Mouse (Mus musculus): ENCODE measurements around the gene Aym1. TPM values are rescaled to one million over a fixed set of nuclear protein-coding genes. Genes with fewer than 3 reads are reported as not detected.

Aym1 gene
- total RNA-seq, 2 experiments from 2014 or later: not detected

DNA sequence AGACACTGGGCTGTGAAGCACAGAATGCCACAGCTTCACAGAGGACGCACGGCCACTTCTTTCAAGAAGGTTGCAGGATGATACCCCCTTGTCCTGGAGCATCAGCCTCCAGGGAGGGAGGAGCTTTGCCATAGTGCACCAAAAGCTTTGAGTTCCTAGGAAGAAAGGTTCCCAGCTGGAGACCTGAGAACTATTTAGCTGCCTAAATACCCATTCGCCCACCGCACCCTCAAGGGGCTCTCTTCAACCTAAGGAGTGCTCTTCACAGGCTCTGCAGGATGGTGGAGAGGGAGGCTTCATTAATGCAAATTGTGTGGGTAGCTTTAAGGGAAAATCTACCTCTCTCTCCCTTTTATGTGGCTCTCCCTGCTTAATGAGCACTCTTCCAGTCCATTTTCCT is 25.5 kb downstream of the Aym1 start:
- intact Hi-C loops (cut with DNase I): no loop called here
- DNase-seq (ENCODE audit: low spot score in 2 of 2): no peak

DNA sequence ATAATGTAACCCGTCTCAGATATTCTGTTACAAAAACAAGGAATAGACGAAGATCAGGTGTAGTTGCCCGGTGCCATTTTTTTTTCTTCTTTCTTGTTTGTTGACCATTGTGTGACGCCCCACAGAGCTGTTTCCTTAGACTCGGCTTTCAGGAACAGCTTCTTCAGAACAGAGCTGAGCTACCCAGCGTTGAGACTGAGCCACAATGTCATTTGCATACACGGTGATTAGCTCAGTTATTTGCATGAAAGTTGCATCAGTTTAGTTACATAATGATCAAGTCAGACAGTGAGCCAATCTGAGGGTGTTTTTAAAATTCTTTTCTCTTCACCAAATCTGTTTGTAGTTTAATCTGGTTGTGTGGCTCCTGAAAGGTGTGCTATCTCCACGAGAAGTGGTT is 36.7 kb downstream of the Aym1 start:
- intact Hi-C loops (cut with DNase I): loop anchor here (5.0 kb wide), 1 partner anchor 99 kb away; the partner anchor contains the start of gene Wscd2
- DNase-seq (ENCODE audit: low spot score in 2 of 2): no peak

- intact Hi-C loops (cut with DNase I): loop anchor here (5.0 kb wide), 1 partner anchor 196 kb away; no protein-coding TSS in a partner anchor
These were observed 39.3 kb downstream of the Aym1 start for GRCm38 (mm10) chr5:113396286-113396934.

DNA sequence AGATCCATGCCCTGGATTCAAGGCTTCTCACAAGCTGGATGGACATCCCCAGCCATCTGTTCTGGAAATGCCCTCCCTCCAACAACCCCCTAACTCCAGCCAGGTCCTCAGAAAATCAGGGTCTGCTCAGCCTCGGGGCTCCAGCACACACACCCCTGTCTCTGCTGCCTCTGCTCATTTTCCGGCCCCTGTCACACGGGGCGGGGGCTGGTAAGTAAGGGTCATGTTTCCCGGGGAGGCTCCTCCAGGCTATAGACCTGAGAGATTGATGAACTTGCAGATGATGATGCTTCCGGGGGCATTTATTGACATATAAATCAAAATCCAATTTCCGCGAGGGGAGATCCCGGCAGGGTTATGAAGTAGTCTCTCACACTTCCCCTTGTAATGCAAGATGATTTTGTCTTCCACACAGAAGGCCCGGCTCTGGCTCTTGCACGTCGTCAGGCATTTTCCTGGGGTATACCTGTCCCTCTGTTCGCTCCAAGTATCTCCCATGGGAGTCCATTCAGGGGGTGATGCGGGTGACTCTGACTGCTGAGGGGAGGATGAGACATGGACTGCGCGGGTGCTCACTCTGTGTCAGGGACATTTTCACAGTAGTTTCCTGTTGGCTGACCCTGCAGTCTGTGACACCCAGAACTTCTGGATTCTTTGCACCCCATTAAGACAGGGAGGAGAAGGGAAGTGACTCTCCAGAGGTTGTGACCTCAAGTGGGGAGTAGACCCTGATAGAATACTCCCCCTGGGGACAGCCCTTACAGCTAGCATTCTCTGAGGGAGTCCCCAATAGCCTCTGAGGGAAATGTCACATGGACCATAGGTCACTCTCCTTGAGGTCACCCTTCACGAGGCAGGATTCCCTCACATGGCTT is 40.6 kb downstream of the Aym1 start:
- DNase-seq (ENCODE audit: low spot score in 2 of 2): no peak
- intact Hi-C loops (cut with DNase I): loop anchor here (5.0 kb wide), 1 partner anchor 195 kb away; no protein-coding TSS in a partner anchor

More at GRCm38 (mm10) chr5:113396286-113396934, 39.3 kb downstream of the Aym1 start:
- DNase-seq (ENCODE audit: low spot score in 2 of 2): no peak

DNA sequence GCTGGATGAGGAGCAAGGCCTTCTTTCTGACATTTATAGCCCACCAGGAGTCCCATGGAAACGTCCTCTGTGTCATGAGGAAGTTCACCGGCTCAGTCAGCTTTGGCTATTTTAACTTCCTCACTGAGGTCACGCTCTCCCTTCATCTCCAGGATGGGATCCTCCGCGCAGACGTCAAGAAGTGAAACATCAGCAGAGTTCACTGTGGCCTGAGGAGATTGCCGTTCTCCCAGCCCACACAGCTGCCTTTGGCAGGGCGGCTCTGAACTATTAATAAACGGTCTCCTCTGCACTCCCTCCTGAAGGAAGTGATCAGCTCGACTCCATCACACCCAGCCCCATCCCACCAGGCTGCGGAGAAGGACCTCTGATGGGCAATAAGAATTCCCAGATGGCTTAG is 45.6 kb downstream of the Aym1 start:
- intact Hi-C loops (cut with DNase I): no loop called here
- DNase-seq (ENCODE audit: low spot score in 2 of 2): no peak

- intact Hi-C loops (cut with DNase I): no loop called here
- DNase-seq (ENCODE audit: low spot score in 2 of 2): no peak
These were observed 50.3 kb downstream of the Aym1 start for GRCm38 (mm10) chr5:113407346-113407745.

Small RNA genes within 50 kb of the gene (microRNA-seq; reads per million reads assigned to microRNA genes)
- not detected for gene Mir7229
- gene Mir7230: not detected

Other genes with a start within 250 kb of the Aym1 start
- gene 2900026A02Rik, start 136.1 kb upstream of the Aym1 start, total RNA-seq (2021): 10 to 100 TPM; 40.8 to 41.0 TPM
- not detected for gene Tmem211, start 130.4 kb upstream of the Aym1 start, total RNA-seq (2021)
- gene Sgsm1, start 46.5 kb upstream of the Aym1 start, total RNA-seq (2021): 100 to 1,000 TPM; 124 to 169 TPM
- gene Wscd2, start 133.0 kb downstream of the Aym1 start, total RNA-seq (2021): 10 to 100 TPM; 51.5 to 66.8 TPM